Mouse (Mus musculus) neural tube, embryonic 15.5 days (tissue): ENCODE results near the gene Larp1. TPM values are rescaled to one million over a fixed set of nuclear protein-coding genes. Genes with fewer than 3 reads are reported as not detected.
A peak's percentile ranks its signal among the peaks of the same experiment; 100 is the strongest.
"Not testable (repeated sequence)": the region's sequence is repeated elsewhere in the genome, so short reads cannot be mapped to it uniquely, and the experiment has no call there.

ENCODE experiments used
- ATAC-seq: fragments of 200-750 bp; cut with Nextera tagmentation; 2 replicates; pipeline ENCODE4 v1.8.0; 2017; ENCODE audit warnings: mild to moderate bottlenecking, moderate TSS enrichment, moderate library complexity; ENCODE audit not compliant: low FRiP score
- H3K27ac ChIP-seq: fragments of 300-500 bp; sonication (generic); replicated peaks from 2 replicates; pipeline ENCODE4 v1.5.1; 2015; ENCODE audit warnings: mild to moderate bottlenecking, inconsistent platforms
- H3K27me3 ChIP-seq: fragments of 300-500 bp; sonication (generic); replicated peaks from 2 replicates; pipeline ENCODE4 v1.6.1; 2015; ENCODE audit warnings: inconsistent platforms
- H3K36me3 ChIP-seq: fragments of 300-500 bp; sonication (generic); 2 replicates; pipeline ENCODE4 v1.6.1; 2015; ENCODE audit warnings: inconsistent platforms
- H3K4me1 ChIP-seq: fragments of 300-500 bp; sonication (generic); 2 replicates; pipeline ENCODE4 v1.6.1; 2015; ENCODE audit warnings: inconsistent platforms
- H3K4me2 ChIP-seq: fragments of 300-500 bp; sonication (generic); 2 replicates; pipeline ENCODE4 v1.6.1; 2015; ENCODE audit warnings: inconsistent platforms, mild to moderate bottlenecking, moderate library complexity
- H3K4me3 ChIP-seq: fragments of 300-500 bp; sonication (generic); replicated peaks from 2 replicates; pipeline ENCODE4 v1.5.1; 2015; ENCODE audit warnings: mild to moderate bottlenecking, inconsistent platforms
- H3K9ac ChIP-seq: fragments of 300-500 bp; sonication (generic); replicated peaks from 2 replicates; pipeline ENCODE4 v1.6.1; 2015; ENCODE audit warnings: mild to moderate bottlenecking, inconsistent platforms
- H3K9me3 ChIP-seq: fragments of 300-500 bp; sonication (generic); replicated peaks from 2 replicates; pipeline ENCODE4 v1.6.1; 2016; ENCODE audit warnings: inconsistent platforms
- WGBS: fragments of 180-500 bp; shearing (Covaris S2); methylation state at CpG from one replicate; pipeline ENCODE4 v1.1.7; 2015; ENCODE audit warnings: mixed read lengths; 5-methylcytosine and 5-hydroxymethylcytosine counted together
- polyA plus RNA-seq: library from polyadenylated mRNA; unstranded; fragments of >200 nt; fragmentation: Nextera tagmentation; extraction: Ambion mirVana; gene quantifications from 2 replicates; pipeline ENCODE4 v1.2.1, GENCODE M21; 2015

Gene Larp1
- polyA plus RNA-seq, 1 experiment from 2014 or later = 19.9 TPM

- peaks cover 2% of the 10 kb centered on the region; the same call in 1 of the 2 replicates for H3K4me1 ChIP-seq
- H3K9ac ChIP-seq = no peak overlapping the region
- 57% methylated on average over 4 of the region's 4 CpGs for WGBS
- no peaks in the 10 kb centered on the region for H3K9me3 ChIP-seq
- no peak for ATAC-seq
- no peaks in the 10 kb centered on the region for H3K36me3 ChIP-seq
- no peak overlapping the region for H3K27ac ChIP-seq
- no peak overlapping the region for H3K4me3 ChIP-seq
- peak overlapping the region; percentile 17; the same call in 1 of the 2 replicates for H3K4me2 ChIP-seq
- peaks cover 4% of the 10 kb centered on the region; the same call in 1 of the 2 replicates for H3K27me3 ChIP-seq
Measured at GRCm38 (mm10) chr11:58092541-58092940, 83.7 kb downstream of the Larp1 start.

- Histone ChIP-seq H3K36me3 (no peaks in the 10 kb centered on the region), H3K4me3 (no peak within 1 kb of the TSS), H3K4me2 (peak within 1 kb of the TSS; percentile 17; the same call in 1 of the 2 replicates), H3K9ac (no peak within 1 kb of the TSS), H3K4me1 (peaks cover 7% of the 10 kb centered on the region), H3K27me3 (peaks cover 4% of the 10 kb centered on the region; the same call in 1 of the 2 replicates), H3K9me3 (no peaks in the 10 kb centered on the region), H3K27ac (no peak within 1 kb of the TSS)
- WGBS = 26% methylated on average over 12 of the region's 12 CpGs
- ATAC-seq = no peak
Measured at GRCm38 (mm10) chr11:58093021-58093528, 84.2 kb downstream of the Larp1 start, which contains the start of gene Gm12248. TSS of gene Gm12248 (minus strand) at chr11:58093134.

- Histone ChIP-seq H3K9me3 (no peaks in the 10 kb centered on the region), H3K36me3 (no peaks in the 10 kb centered on the region), H3K9ac (no peak overlapping the region), H3K4me1 (peaks cover 7% of the 10 kb centered on the region), H3K4me3 (no peak overlapping the region), H3K27me3 (peaks cover 16% of the 10 kb centered on the region), H3K4me2 (no peak overlapping the region), H3K27ac (no peak overlapping the region)
- 83% methylated on average over 4 of the region's 4 CpGs for WGBS
- no peak for ATAC-seq
Measured at GRCm38 (mm10) chr11:58094766-58095165, 85.9 kb downstream of the Larp1 start.

GRCm38 (mm10) chr11:58095561-58095960 is 86.7 kb downstream of the Larp1 start:
- H3K4me3 ChIP-seq = no peak overlapping the region
- 100% methylated on average over 1 of the region's 1 CpGs for WGBS
- no peaks in the 10 kb centered on the region for H3K36me3 ChIP-seq
- ATAC-seq = no peak
- H3K9ac ChIP-seq = no peak overlapping the region
- H3K9me3 ChIP-seq = no peaks in the 10 kb centered on the region
- H3K4me1 ChIP-seq = peaks cover 7% of the 10 kb centered on the region
- peaks cover 19% of the 10 kb centered on the region for H3K27me3 ChIP-seq
- H3K27ac ChIP-seq = no peak overlapping the region
- no peak overlapping the region for H3K4me2 ChIP-seq

- H3K4me3 ChIP-seq = no peak overlapping the region
- no peak for ATAC-seq
- peaks cover 19% of the 10 kb centered on the region for H3K27me3 ChIP-seq
- no peak overlapping the region for H3K27ac ChIP-seq
- H3K4me1 ChIP-seq = peaks cover 7% of the 10 kb centered on the region
- no peaks in the 10 kb centered on the region for H3K36me3 ChIP-seq
- H3K9me3 ChIP-seq = no peaks in the 10 kb centered on the region
- H3K9ac ChIP-seq = no peak overlapping the region
- H3K4me2 ChIP-seq = no peak overlapping the region
- 87% methylated on average over 5 of the region's 5 CpGs for WGBS
Measured at GRCm38 (mm10) chr11:58096160-58096559, 87.3 kb downstream of the Larp1 start.

- Histone ChIP-seq H3K9ac (no peak overlapping the region), H3K27ac (no peak overlapping the region), H3K4me3 (peak overlapping the region; percentile 33; the same call in 1 of the 2 replicates), H3K4me1 (peaks cover 7% of the 10 kb centered on the region), H3K27me3 (peaks cover 19% of the 10 kb centered on the region), H3K36me3 (no peaks in the 10 kb centered on the region), H3K4me2 (peak overlapping the region; percentile 64), H3K9me3 (no peaks in the 10 kb centered on the region)
- WGBS = 53% methylated on average over 20 of the region's 20 CpGs
- ATAC-seq = no peak
Measured at GRCm38 (mm10) chr11:58096821-58097620, 88.2 kb downstream of the Larp1 start.

- Histone ChIP-seq H3K4me3 (peak overlapping the region; percentile 33), H3K4me1 (peaks cover 9% of the 10 kb centered on the region), H3K4me2 (peak overlapping the region; percentile 64), H3K36me3 (no peaks in the 10 kb centered on the region), H3K9me3 (no peaks in the 10 kb centered on the region), H3K27ac (no peak overlapping the region), H3K27me3 (peaks cover 19% of the 10 kb centered on the region), H3K9ac (peak overlapping the region; percentile 26; the same call in 1 of the 2 replicates)
- no peak for ATAC-seq
- 3% methylated on average over 32 of the region's 38 CpGs for WGBS
Measured at GRCm38 (mm10) chr11:58097621-58098365, 88.9 kb downstream of the Larp1 start.

GRCm38 (mm10) chr11:58098366-58098720 is 89.5 kb downstream of the Larp1 start:
- 0 out of 2 replicates have a peak overlapping the region, but pooled peaks have one; percentile 33 for H3K4me3 ChIP-seq
- H3K27me3 ChIP-seq = peaks cover 19% of the 10 kb centered on the region
- not testable (repeated sequence) for ATAC-seq, H3K9ac ChIP-seq, H3K36me3 ChIP-seq, H3K27ac ChIP-seq, H3K9me3 ChIP-seq
- H3K4me2 ChIP-seq = peak overlapping the region; percentile 64
- 70% methylated on average over 5 of the region's 5 CpGs for WGBS
- H3K4me1 ChIP-seq = peaks cover 14% of the 10 kb centered on the region

- no peaks in the 10 kb centered on the region for H3K36me3 ChIP-seq
- whole genome bisulfite sequencing = 86% methylated on average over 2 of the region's 2 CpGs
- no peak overlapping the region for H3K4me3 ChIP-seq
- ATAC-seq = no peak
- H3K9me3 ChIP-seq = no peaks in the 10 kb centered on the region
- H3K27ac ChIP-seq = no peak overlapping the region
- peaks cover 23% of the 10 kb centered on the region for H3K4me1 ChIP-seq
- H3K9ac ChIP-seq = no peak overlapping the region
- peaks cover 19% of the 10 kb centered on the region for H3K27me3 ChIP-seq
- no peak overlapping the region for H3K4me2 ChIP-seq
Measured at GRCm38 (mm10) chr11:58100006-58100405, 91.1 kb downstream of the Larp1 start.

GRCm38 (mm10) chr11:58101194-58101720 is 92.4 kb downstream of the Larp1 start:
- H3K4me2 ChIP-seq = no peak overlapping the region
- H3K9ac ChIP-seq = no peak overlapping the region
- no peak overlapping the region for H3K27ac ChIP-seq
- peaks cover 17% of the 10 kb centered on the region for H3K27me3 ChIP-seq
- no peak overlapping the region for H3K4me3 ChIP-seq
- 89% methylated on average over 4 of the region's 4 CpGs for WGBS
- no peaks in the 10 kb centered on the region for H3K36me3 ChIP-seq
- H3K9me3 ChIP-seq = no peaks in the 10 kb centered on the region
- no peak for ATAC-seq
- peaks cover 35% of the 10 kb centered on the region for H3K4me1 ChIP-seq

GRCm38 (mm10) chr11:58102146-58102545 is 93.3 kb downstream of the Larp1 start:
- ATAC-seq = no peak
- H3K27me3 ChIP-seq = peaks cover 15% of the 10 kb centered on the region
- 86% methylated on average over 3 of the region's 3 CpGs for WGBS
- no peaks in the 10 kb centered on the region for H3K9me3 ChIP-seq
- H3K4me1 ChIP-seq = peaks cover 37% of the 10 kb centered on the region
- H3K27ac ChIP-seq = no peak overlapping the region
- no peaks in the 10 kb centered on the region for H3K36me3 ChIP-seq
- H3K4me2 ChIP-seq = no peak overlapping the region
- H3K9ac ChIP-seq = no peak overlapping the region
- H3K4me3 ChIP-seq = no peak overlapping the region
